Mouse (Mus musculus): ENCODE measurements at regions not wholly inside any gene's neighbourhood (a gene's known extent, or its start where the extent isn't known, plus 50 kb on each side); places are given as distances from the start of the nearest gene placed in this dataset.

DNA sequence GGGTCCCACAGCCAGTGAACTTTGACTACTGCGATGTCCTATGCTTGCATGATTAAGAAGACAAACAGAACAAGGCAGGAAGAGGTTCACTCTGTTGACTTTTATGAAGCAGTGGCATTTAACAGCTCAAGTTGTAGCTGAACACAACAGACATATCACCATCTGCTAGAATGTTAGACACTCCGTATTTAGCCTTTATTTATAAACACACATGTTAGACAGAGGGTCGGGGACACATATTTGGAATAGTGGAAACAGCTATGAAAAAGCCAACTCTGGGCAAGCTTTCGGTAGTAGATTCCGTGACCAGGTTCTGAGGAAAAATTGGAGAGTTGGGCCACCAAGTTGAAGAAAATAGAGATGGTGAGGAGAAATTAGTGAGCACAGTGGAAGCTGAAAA is 775.6 kb upstream of the Fam98a start:
- peak in 1 of 2 experiments; percentile 6 for DNase-seq

DNA sequence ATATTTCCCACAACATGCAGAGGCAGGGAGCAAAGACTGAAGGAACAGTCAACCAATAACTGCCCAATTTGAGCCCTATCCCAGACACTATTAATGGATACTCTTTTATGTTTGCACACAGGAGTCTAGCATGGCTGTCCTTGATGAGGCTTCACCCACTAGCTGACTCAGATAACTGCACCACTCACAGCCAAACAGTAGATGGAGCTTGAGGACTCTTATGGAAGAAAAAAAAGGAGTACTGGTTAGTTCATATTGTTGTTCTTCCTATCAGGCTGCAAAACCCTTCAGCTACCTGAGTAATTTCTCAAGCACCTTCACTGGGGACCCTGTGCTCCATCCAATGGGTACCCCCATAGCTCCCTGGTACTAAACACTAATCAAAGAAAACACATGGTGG is 742.9 kb upstream of the Fam98a start:
- DNase-seq, result peak in 1 of 2 experiments; percentile 6

All from layer of hippocampus, postnatal 36 days (tissue).